Mouse (Mus musculus) liver, embryonic 14.5 days (tissue): ENCODE measurements at regions not wholly inside any gene's neighbourhood (a gene's known extent, or its start where the extent isn't known, plus 50 kb on each side); places are given as distances from the start of the nearest gene placed in this dataset.

Source experiments
- ATAC-seq: fragments of 200-750 bp; cut with Nextera tagmentation; 2 replicates; pipeline ENCODE4 v1.8.0; 2017; ENCODE audit warnings: moderate number of reproducible peaks, mild to moderate bottlenecking, moderate library complexity; ENCODE audit not compliant: insufficient read depth
- DNase-seq, 3 experiments: peaks; one replicate each; pipeline ENCODE4 v3.0.0-alpha.2; 2012 to 2013; ENCODE audit warnings: low read depth in 3 of 3, low spot score in 3 of 3
- H3K27ac ChIP-seq: fragments of 300-500 bp; sonication (generic); 2 replicates; pipeline ENCODE4 v1.5.1; 2014; ENCODE audit warnings: moderate library complexity, mild to moderate bottlenecking, control low read depth, inconsistent platforms
- H3K27me3 ChIP-seq: fragments of 300-500 bp; sonication (generic); 2 replicates; pipeline ENCODE4 v1.6.1; 2014; ENCODE audit warnings: mild to moderate bottlenecking, low read length, moderate library complexity; ENCODE audit not compliant: control insufficient read depth, insufficient read depth
- H3K36me3 ChIP-seq: fragments of 300-500 bp; sonication (generic); replicated peaks from 2 replicates; pipeline ENCODE4 v1.6.1; 2014; ENCODE audit warnings: low read depth; ENCODE audit not compliant: control insufficient read depth, insufficient read depth
- H3K4me1 ChIP-seq, 2 experiments: fragments of 200-500 bp in 1 of 2; fragments of 300-500 bp in 1 of 2; sonication (generic) in 1 of 2; replicated peaks; 2 replicates each; pipeline ENCODE4 v1.6.1; 2012 to 2014; ENCODE audit warnings: antibody characterized with exemption in 1 of 2, inconsistent platforms in 1 of 2, low read length in 1 of 2; ENCODE audit not compliant: control insufficient read depth in 2 of 2, insufficient read depth in 2 of 2
- H3K4me2 ChIP-seq: fragments of 300-500 bp; sonication (generic); 2 replicates; pipeline ENCODE4 v1.6.1; 2014; ENCODE audit warnings: low read depth, mild to moderate bottlenecking, control low read depth, moderate library complexity
- H3K4me3 ChIP-seq, 2 experiments: fragments of 200-500 bp in 1 of 2; fragments of 300-500 bp in 1 of 2; sonication (generic) in 1 of 2; 2 replicates each; pipeline ENCODE4 v1.5.1; 2012 to 2014; ENCODE audit warnings: low read depth in 2 of 2, low read length in 2 of 2, mild to moderate bottlenecking in 2 of 2, control low read depth in 1 of 2, inconsistent platforms in 1 of 2, moderate library complexity in 1 of 2; ENCODE audit not compliant: insufficient read depth in 1 of 2
- H3K9ac ChIP-seq: fragments of 300-500 bp; sonication (generic); replicated peaks from 2 replicates; pipeline ENCODE4 v1.6.1; 2014; ENCODE audit warnings: mild to moderate bottlenecking, control low read depth, moderate library complexity
- H3K9me3 ChIP-seq: fragments of 300-500 bp; sonication (generic); 2 replicates; pipeline ENCODE4 v1.6.1; 2016; ENCODE audit warnings: low read length, mixed read lengths; ENCODE audit not compliant: control insufficient read depth
- CTCF ChIP-seq: IDR thresholded peaks from 2 replicates; pipeline ENCODE4 v1.5.1; 2016; ENCODE audit warnings: antibody characterized with exemption, low read depth, control low read depth
- EP300 ChIP-seq: IDR thresholded peaks from 2 replicates; pipeline ENCODE4 v1.6.1; 2016; ENCODE audit warnings: antibody characterized with exemption, low read depth
- WGBS: fragments of 180-500 bp; shearing (Covaris S2); extraction: QIAGEN DNeasy Blood & Tissue Kit; methylation state at CpG from one replicate; pipeline ENCODE4 v1.1.7; 2014; ENCODE audit not compliant: insufficient replicate concordance; 5-methylcytosine and 5-hydroxymethylcytosine counted together

GRCm38 (mm10) chr1:137738157-137738851, 437.2 kb downstream of the Ptprc start:
- WGBS, result 14% methylated on average over 1 of the region's 1 CpGs
- TF ChIP-seq CTCF, result no peak
- TF ChIP-seq EP300, result no peak
- ATAC-seq, result no peak

DNA sequence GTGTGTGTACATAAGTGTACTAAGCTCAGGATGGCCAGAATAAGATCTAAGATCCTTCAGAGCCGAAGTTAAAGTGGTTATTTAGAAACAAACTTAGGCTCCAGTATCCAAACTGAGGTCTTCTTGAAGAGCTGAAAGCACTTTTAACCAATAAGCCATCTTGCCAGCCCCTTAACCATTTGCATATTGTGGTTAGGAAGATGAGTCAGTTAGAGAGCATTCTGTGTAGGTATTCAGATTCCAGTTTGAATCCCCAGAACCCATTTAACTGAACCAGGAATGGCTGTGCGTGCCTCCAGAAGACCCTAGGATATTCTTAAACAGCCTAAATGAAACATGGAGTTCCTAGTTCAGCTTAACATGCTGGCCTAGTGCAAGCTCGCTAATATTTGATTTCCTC, 471.6 kb downstream of the Ptprc start:
- Histone ChIP-seq H3K9ac (no peak overlapping the region), H3K27me3 (no peaks in the 10 kb centered on the region), H3K9me3 (no peaks in the 10 kb centered on the region), H3K27ac (no peak overlapping the region), H3K4me3 (no peak overlapping the region), H3K4me2 (no peak overlapping the region), H3K36me3 (no peaks in the 10 kb centered on the region), H3K4me1 (no peaks in the 10 kb centered on the region)
- DNase-seq (no peak), ATAC-seq (no peak)
- WGBS, result 41% methylated on average over 3 of the region's 3 CpGs
- TF ChIP-seq CTCF, result no peak
- TF ChIP-seq EP300, result no peak

More at GRCm38 (mm10) chr1:137738157-137738851, 437.2 kb downstream of the Ptprc start:
- Histone ChIP-seq H3K27ac (no peak overlapping the region), H3K36me3 (no peaks in the 10 kb centered on the region), H3K27me3 (no peaks in the 10 kb centered on the region), H3K9me3 (no peaks in the 10 kb centered on the region), H3K4me2 (no peak overlapping the region), H3K4me1 (no peaks in the 10 kb centered on the region), H3K9ac (no peak overlapping the region), H3K4me3 (no peak overlapping the region)
- no peak for DNase-seq

DNA sequence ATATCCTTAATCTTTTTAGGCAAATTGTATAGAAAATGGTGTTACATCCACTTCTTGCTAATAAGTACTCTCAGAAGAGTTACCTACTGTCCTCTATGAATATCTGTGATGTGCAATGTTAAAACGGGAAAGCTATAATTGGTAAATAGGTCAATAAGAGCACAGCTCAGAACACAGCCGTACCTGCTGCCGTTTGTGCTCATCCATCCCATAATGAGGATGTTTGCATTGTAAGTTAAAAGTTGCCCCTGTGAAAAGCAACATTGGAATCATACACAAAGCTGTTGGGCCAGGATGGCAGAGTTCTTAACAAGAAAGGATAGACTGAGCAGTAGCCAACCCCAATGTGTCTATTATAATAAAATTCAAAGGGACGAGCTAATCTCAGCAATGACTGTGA, 476.6 kb downstream of the Ptprc start:
- Histone ChIP-seq H3K9me3 (no peaks in the 10 kb centered on the region), H3K4me3 (no peak overlapping the region), H3K4me1 (no peaks in the 10 kb centered on the region), H3K4me2 (no peak overlapping the region), H3K36me3 (no peaks in the 10 kb centered on the region), H3K27ac (no peak overlapping the region), H3K9ac (no peak overlapping the region), H3K27me3 (no peaks in the 10 kb centered on the region)
- TF ChIP-seq CTCF (no peak), EP300 (no peak)
- ATAC-seq (no peak), DNase-seq (no peak)
- 75% methylated on average over 4 of the region's 4 CpGs for WGBS

GRCm38 (mm10) chr1:137697289-137697688, 478.2 kb downstream of the Ptprc start:
- no peaks in the 10 kb centered on the region for H3K9me3 ChIP-seq
- no peak overlapping the region for H3K9ac ChIP-seq
- no peaks in the 10 kb centered on the region for H3K36me3 ChIP-seq
- WGBS, result 64% methylated on average over 5 of the region's 5 CpGs
- H3K4me1 ChIP-seq, result no peaks in the 10 kb centered on the region
- no peak overlapping the region for H3K4me3 ChIP-seq
- no peaks in the 10 kb centered on the region for H3K27me3 ChIP-seq
- ATAC-seq (no peak), DNase-seq (no peak)
- H3K27ac ChIP-seq, result no peak overlapping the region
- no peak for TF ChIP-seq EP300
- TF ChIP-seq CTCF, result no peak
- no peak overlapping the region for H3K4me2 ChIP-seq

DNA sequence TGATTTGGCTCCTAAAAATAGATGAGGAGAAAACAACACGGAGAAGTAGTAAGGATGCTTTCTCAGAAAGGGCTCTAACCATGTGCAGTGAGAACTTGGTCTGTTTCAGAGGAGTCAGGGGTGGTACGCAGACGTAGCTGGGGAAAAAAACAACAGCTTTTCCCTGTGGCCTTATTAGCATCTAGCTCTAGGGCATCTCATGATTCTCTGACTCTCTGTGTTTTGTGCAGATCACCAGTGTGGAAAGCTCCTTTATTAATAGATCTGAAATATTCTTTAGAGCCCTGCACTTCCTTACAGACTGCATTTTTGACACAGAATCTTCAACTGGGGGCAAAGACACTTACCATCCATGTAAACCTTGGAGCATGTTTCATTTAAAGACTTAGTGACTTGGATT, 478.7 kb downstream of the Ptprc start:
- Histone ChIP-seq H3K4me1 (no peaks in the 10 kb centered on the region), H3K36me3 (no peaks in the 10 kb centered on the region), H3K4me3 (no peak overlapping the region), H3K27ac (no peak overlapping the region), H3K9ac (no peak overlapping the region), H3K4me2 (no peak overlapping the region), H3K27me3 (no peaks in the 10 kb centered on the region), H3K9me3 (no peaks in the 10 kb centered on the region)
- TF ChIP-seq CTCF (no peak), EP300 (no peak)
- no peak for DNase-seq
- no peak for ATAC-seq
- WGBS, result 44% methylated on average over 3 of the region's 3 CpGs
